Mouse (Mus musculus): ENCODE results near the gene Gm17409.

The Gm17409 gene

GRCm38 (mm10) chr2:58485152-58485551 is 15.2 kb downstream of the Gm17409 start:
- no peak for DNase-seq

GRCm38 (mm10) chr2:58485683-58486082 is 15.8 kb downstream of the Gm17409 start:
- no peak for DNase-seq

GRCm38 (mm10) chr2:58486441-58487278 is 16.7 kb downstream of the Gm17409 start:
- no peak for DNase-seq

- DNase-seq = no peak
These were observed 17.3 kb downstream of the Gm17409 start for GRCm38 (mm10) chr2:58487279-58487560.

- no peak for DNase-seq
These were observed 18.5 kb downstream of the Gm17409 start for GRCm38 (mm10) chr2:58488404-58488803.

- DNase-seq = peak; percentile 54 to 64
These were observed 19.4 kb downstream of the Gm17409 start for GRCm38 (mm10) chr2:58489275-58489674.

GRCm38 (mm10) chr2:58493685-58494635 is 24.0 kb downstream of the Gm17409 start:
- DNase-seq = no peak

GRCm38 (mm10) chr2:58495271-58495670 is 25.4 kb downstream of the Gm17409 start:
- no peak for DNase-seq

GRCm38 (mm10) chr2:58496647-58497410 is 26.9 kb downstream of the Gm17409 start:
- no peak for DNase-seq

GRCm38 (mm10) chr2:58505306-58506090 is 35.6 kb downstream of the Gm17409 start:
- no peak for DNase-seq

- DNase-seq = no peak
These were observed 40.3 kb downstream of the Gm17409 start for GRCm38 (mm10) chr2:58510192-58510591.

- DNase-seq = no peak
These were observed 43.3 kb downstream of the Gm17409 start for GRCm38 (mm10) chr2:58513212-58513611.

GRCm38 (mm10) chr2:58514489-58514888 is 44.6 kb downstream of the Gm17409 start:
- no peak for DNase-seq

- DNase-seq = no peak
These were observed 46.1 kb downstream of the Gm17409 start for GRCm38 (mm10) chr2:58516000-58516399.

GRCm38 (mm10) chr2:58516920-58517319 is 47.0 kb downstream of the Gm17409 start:
- DNase-seq = no peak

- peak in 1 of 2 experiments; percentile 30 for DNase-seq
These were observed 48.6 kb downstream of the Gm17409 start for GRCm38 (mm10) chr2:58518517-58518916.

All from kidney, postnatal 36 days (tissue).